Mouse (Mus musculus): ENCODE measurements around the gene Gdnf. TPM values are rescaled to one million over a fixed set of nuclear protein-coding genes. Genes with fewer than 3 reads are reported as not detected.

The Gdnf gene
- not detected in 2 replicates for polyA plus RNA-seq (2012; ENCODE audit: insufficient read depth, low replicate concordance)

DNA sequence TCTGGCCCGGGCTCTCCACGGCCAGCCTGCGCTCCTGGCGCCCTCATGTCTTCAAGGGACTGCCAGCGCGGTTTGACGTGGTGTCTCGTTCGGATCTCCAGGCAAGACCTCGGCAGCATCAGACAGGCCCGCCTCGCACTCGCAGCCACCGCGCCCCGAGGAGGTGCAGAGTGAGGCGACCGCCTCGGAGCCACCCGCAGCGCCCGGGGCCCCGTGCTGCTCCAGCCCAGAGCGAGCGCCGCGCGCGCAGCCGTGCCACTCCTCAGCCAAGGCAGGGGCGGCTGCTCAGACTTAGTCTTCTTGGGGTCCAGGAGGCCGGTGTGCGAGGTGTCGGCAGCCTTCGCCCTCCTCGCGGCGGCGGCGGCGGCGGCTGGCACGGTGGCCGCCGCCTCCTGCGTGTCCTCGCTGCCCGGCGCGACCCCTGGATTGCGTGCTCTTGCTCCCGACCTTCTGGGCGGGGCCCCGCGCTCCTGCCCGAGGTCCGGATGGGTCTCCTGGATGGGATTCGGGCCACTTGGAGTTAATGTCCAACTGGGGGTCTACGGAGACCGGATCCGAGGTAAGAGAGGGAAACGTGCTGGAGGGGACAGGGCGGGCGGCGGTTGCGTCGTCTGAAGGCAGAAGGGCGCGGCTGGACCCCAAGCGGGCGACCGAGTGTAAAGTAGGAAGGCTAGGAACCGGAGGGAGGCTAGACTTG, at the start of gene Gdnf:
Gdnf (plus strand) TSS at position 291 of the 697 bp plus-strand sequence.
- peak within 1 kb of the TSS; percentile 23 for H3K4me3 ChIP-seq (replicated peaks)
- no peaks in the 10 kb centered on the region for H3K9me3 ChIP-seq
- H3K36me3 ChIP-seq (replicated peaks; ENCODE audit: low read length) = no peaks in the 10 kb centered on the region
- peaks cover 36% of the 10 kb centered on the region for H3K4me1 ChIP-seq
- TF ChIP-seq FLI1 (IDR thresholded peaks at IDR 0.05; ENCODE audit: low read length) (no peak), GATA1 (IDR thresholded peaks at IDR 0.05; ENCODE audit: borderline replicate concordance, low read length) (no peak)
- H3K27me3 ChIP-seq (replicated peaks) = peaks cover 94% of the 10 kb centered on the region

- H3K4me1 ChIP-seq = no peaks in the 10 kb centered on the region; the same call in 1 of the 2 replicates
- H3K36me3 ChIP-seq (replicated peaks; ENCODE audit: low read length) = no peaks in the 10 kb centered on the region
- no peak overlapping the region for H3K4me3 ChIP-seq (replicated peaks)
- no peaks in the 10 kb centered on the region; the same call in 1 of the 2 replicates for H3K9me3 ChIP-seq
- TF ChIP-seq GATA1 (IDR thresholded peaks at IDR 0.05; ENCODE audit: borderline replicate concordance, low read length) (no peak), FLI1 (IDR thresholded peaks at IDR 0.05; ENCODE audit: low read length) (no peak)
- no peaks in the 10 kb centered on the region for H3K27me3 ChIP-seq (replicated peaks)
Measured at GRCm38 (mm10) chr15:7767166-7767565, 43.5 kb upstream of the Gdnf start.

GRCm38 (mm10) chr15:7772983-7773382, 37.7 kb upstream of the Gdnf start:
- no peaks in the 10 kb centered on the region for H3K9me3 ChIP-seq
- no peaks in the 10 kb centered on the region for H3K4me1 ChIP-seq
- TF ChIP-seq FLI1 (IDR thresholded peaks at IDR 0.05; ENCODE audit: low read length) (no peak), GATA1 (IDR thresholded peaks at IDR 0.05; ENCODE audit: borderline replicate concordance, low read length) (no peak)
- H3K27me3 ChIP-seq (replicated peaks) = no peaks in the 10 kb centered on the region
- H3K4me3 ChIP-seq (replicated peaks) = no peak overlapping the region
- H3K36me3 ChIP-seq (replicated peaks; ENCODE audit: low read length) = no peaks in the 10 kb centered on the region

GRCm38 (mm10) chr15:7781517-7781916, 29.1 kb upstream of the Gdnf start:
- no peaks in the 10 kb centered on the region for H3K27me3 ChIP-seq (replicated peaks)
- H3K36me3 ChIP-seq (replicated peaks; ENCODE audit: low read length) = no peaks in the 10 kb centered on the region
- H3K4me3 ChIP-seq (replicated peaks) = no peak overlapping the region
- TF ChIP-seq GATA1 (IDR thresholded peaks at IDR 0.05; ENCODE audit: borderline replicate concordance, low read length) (no peak), FLI1 (IDR thresholded peaks at IDR 0.05; ENCODE audit: low read length) (no peak)
- H3K9me3 ChIP-seq = no peaks in the 10 kb centered on the region
- no peaks in the 10 kb centered on the region for H3K4me1 ChIP-seq

DNA sequence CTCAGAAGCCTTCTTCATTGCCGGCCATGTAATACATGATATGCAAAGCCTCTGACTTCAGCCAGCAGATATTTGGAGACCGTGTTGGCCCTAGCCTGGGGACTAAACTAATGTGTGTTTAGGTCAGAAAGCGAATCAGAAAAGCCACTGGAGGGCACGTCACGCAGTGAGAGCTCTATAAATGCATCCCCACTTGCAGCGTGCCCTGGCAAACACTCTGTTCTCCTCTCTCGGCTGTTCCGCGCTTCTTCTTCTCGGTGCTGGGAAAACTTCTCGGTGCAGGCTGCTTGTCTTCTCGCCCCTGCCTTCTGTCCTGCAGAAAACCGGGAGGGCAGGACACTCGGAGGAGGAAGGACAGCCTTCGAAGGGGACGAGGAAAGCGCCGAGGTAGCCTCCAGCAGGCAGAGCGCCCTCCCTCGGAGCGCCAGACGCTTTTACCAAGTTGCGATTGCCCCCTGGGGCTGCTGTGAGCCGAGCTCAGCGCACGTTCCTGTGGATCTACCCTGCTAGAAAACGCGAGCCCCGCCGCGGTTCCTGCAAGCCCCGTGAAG, 730 bp upstream of the Gdnf start:
- peaks cover 88% of the 10 kb centered on the region for H3K27me3 ChIP-seq (replicated peaks)
- no peaks in the 10 kb centered on the region for H3K9me3 ChIP-seq
- H3K4me1 ChIP-seq = peaks cover 29% of the 10 kb centered on the region
- H3K4me3 ChIP-seq (replicated peaks) = no peak overlapping the region
- H3K36me3 ChIP-seq (replicated peaks; ENCODE audit: low read length) = no peaks in the 10 kb centered on the region
- TF ChIP-seq FLI1 (IDR thresholded peaks at IDR 0.05; ENCODE audit: low read length) (no peak), GATA1 (IDR thresholded peaks at IDR 0.05; ENCODE audit: borderline replicate concordance, low read length) (no peak)

DNA sequence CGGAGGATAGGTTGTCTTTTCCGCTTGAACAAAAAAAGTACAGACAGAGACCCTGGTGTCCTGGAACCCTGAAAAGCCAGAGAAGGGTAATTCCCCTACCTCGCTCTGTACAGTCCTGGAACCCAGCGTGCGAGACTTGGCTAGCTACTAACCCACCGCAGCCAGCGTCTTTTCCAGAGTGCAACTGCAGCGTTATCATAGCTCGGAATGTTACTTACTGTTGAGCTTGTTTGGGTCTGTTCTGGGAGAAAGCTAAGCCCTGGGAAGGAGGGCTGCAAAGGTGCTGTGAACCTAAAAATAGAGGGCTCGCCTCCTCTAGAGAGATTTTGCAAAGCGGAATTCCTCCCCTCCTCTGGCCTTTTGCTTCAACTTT, 593 bp downstream of the Gdnf start:
- Histone ChIP-seq H3K4me1 (peaks cover 38% of the 10 kb centered on the region), H3K9me3 (no peaks in the 10 kb centered on the region), H3K4me3 (replicated peaks) (peak overlapping the region; percentile 17), H3K27me3 (replicated peaks) (peaks cover 97% of the 10 kb centered on the region), H3K36me3 (replicated peaks; ENCODE audit: low read length) (no peaks in the 10 kb centered on the region)
- no peak for TF ChIP-seq GATA1 (IDR thresholded peaks at IDR 0.05; ENCODE audit: borderline replicate concordance, low read length)
- no peak for TF ChIP-seq FLI1 (IDR thresholded peaks at IDR 0.05; ENCODE audit: low read length)

- Histone ChIP-seq H3K4me1 (peaks cover 38% of the 10 kb centered on the region), H3K27me3 (replicated peaks) (peaks cover 98% of the 10 kb centered on the region), H3K36me3 (replicated peaks; ENCODE audit: low read length) (no peaks in the 10 kb centered on the region), H3K4me3 (replicated peaks) (no peak overlapping the region), H3K9me3 (no peaks in the 10 kb centered on the region)
- no peak for TF ChIP-seq GATA1 (IDR thresholded peaks at IDR 0.05; ENCODE audit: borderline replicate concordance, low read length)
- no peak for TF ChIP-seq FLI1 (IDR thresholded peaks at IDR 0.05; ENCODE audit: low read length)
Measured at GRCm38 (mm10) chr15:7811856-7812733, 1.4 kb downstream of the Gdnf start.

- TF ChIP-seq FLI1 (IDR thresholded peaks at IDR 0.05; ENCODE audit: low read length) (no peak), GATA1 (IDR thresholded peaks at IDR 0.05; ENCODE audit: borderline replicate concordance, low read length) (no peak)
- Histone ChIP-seq H3K27me3 (replicated peaks) (peaks cover 99% of the 10 kb centered on the region), H3K4me3 (replicated peaks) (peak overlapping the region; percentile 80), H3K4me1 (peaks cover 38% of the 10 kb centered on the region), H3K9me3 (no peaks in the 10 kb centered on the region), H3K36me3 (replicated peaks; ENCODE audit: low read length) (no peaks in the 10 kb centered on the region)
Measured at GRCm38 (mm10) chr15:7812872-7813530, 2.4 kb downstream of the Gdnf start.

GRCm38 (mm10) chr15:7813531-7814370, 3.1 kb downstream of the Gdnf start:
- Histone ChIP-seq H3K9me3 (no peaks in the 10 kb centered on the region), H3K36me3 (replicated peaks; ENCODE audit: low read length) (no peaks in the 10 kb centered on the region), H3K4me1 (peaks cover 38% of the 10 kb centered on the region), H3K27me3 (replicated peaks) (peaks cover 100% of the 10 kb centered on the region), H3K4me3 (replicated peaks) (peak overlapping the region; percentile 83)
- TF ChIP-seq FLI1 (IDR thresholded peaks at IDR 0.05; ENCODE audit: low read length) (no peak), GATA1 (IDR thresholded peaks at IDR 0.05; ENCODE audit: borderline replicate concordance, low read length) (no peak)

Data from megakaryocyte, embryonic 14.5 days (primary cell).